Mouse (Mus musculus): ENCODE data around the gene Ift57. TPM values are rescaled to one million over a fixed set of nuclear protein-coding genes. Genes with fewer than 3 reads are reported as not detected.

Ift57 gene
- polyA plus RNA-seq, 1 experiment = not detected

DNA sequence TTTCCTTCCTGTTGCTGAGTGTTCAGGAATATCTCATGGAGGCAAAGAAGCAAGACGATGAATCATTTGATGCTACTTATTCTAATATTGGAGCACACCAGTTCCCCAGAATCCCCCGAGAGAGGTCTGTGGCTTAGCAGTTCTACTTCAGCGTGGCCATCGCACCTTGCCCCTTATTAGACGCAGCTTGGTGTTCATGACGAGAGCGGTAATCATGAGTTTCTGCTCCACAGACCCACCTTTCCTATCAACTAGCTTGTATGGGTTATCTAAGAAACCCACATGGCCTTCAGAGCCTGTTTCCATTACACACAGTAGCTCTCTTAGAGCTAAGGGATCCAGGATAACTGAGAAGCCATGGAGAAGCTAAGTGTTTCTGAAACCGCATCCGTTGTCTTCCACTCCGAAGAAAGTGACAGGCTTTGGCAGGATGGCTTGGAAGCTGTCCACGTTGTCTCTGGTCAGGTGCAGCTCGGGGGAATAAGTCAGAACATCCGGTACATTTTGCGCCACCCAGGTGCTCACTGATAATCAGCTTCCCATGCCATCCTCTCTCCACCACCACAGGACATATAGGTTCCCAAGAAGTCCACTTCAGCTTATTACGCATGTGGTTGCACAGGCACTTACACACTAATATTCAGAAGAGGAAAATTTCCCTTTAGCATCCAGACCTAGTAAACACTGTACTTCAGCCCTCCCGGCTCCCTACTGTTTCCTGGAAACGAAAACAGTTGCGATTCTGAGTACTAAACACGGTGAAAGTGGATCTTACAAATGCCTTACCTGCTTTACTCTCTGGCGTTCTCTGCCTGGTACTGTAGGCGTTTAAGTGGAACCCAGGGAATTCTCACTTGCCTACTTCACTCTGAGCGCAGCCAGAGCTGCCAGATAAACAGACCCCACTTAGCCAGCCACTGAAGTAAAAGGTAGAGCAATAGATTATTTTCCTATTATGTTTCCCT is 76.3 kb downstream of the Ift57 start:
- WGBS = 84% methylated on average over 22 of the region's 22 CpGs
- TF ChIP-seq CTCF (IDR thresholded peaks at IDR 0.05; ENCODE audit: insufficient read depth, low read depth, low read length) (no peak), POLR2A (IDR thresholded peaks at IDR 0.05; ENCODE audit: insufficient read depth, low read depth, low read length) (no peak)
- H3K4me3 ChIP-seq (ENCODE audit: insufficient read depth, low read depth, low read length) = no peak overlapping the region

DNA sequence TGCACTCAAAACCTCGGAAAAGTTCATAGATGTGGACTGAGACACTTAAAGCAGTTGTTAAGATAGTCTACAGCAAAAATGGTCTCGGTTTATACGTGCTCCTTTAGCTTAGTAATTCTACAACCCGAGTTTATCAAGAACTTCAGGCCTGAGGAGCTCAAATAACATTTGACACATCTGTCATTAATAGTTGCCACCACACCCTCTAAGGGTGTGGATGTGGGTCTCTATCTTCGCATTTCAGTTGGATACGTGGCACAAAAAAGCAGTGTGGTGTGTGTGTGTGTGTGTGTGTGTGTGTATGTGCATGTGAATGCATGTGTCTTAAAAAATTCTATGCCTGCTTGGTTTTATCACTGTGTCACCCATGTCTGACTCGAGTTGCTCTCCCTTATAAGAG is 77.9 kb downstream of the Ift57 start:
- Histone ChIP-seq H3K4me1 (ENCODE audit: control insufficient read depth, insufficient read depth, low read length) (no peaks in the 10 kb centered on the region), H3K4me3 (ENCODE audit: insufficient read depth, low read depth, low read length) (no peak overlapping the region), H3K27ac (ENCODE audit: insufficient read depth, low read depth, low read length) (no peak overlapping the region)
- TF ChIP-seq CTCF (IDR thresholded peaks at IDR 0.05; ENCODE audit: insufficient read depth, low read depth, low read length) = no peak
- WGBS = 91% methylated on average over 7 of the region's 7 CpGs

More for the DNA sequence above, 76.3 kb downstream of the Ift57 start:
- H3K4me1 ChIP-seq (ENCODE audit: control insufficient read depth, insufficient read depth, low read length) = no peaks in the 10 kb centered on the region
- H3K27ac ChIP-seq (ENCODE audit: insufficient read depth, low read depth, low read length) = no peak overlapping the region

DNA sequence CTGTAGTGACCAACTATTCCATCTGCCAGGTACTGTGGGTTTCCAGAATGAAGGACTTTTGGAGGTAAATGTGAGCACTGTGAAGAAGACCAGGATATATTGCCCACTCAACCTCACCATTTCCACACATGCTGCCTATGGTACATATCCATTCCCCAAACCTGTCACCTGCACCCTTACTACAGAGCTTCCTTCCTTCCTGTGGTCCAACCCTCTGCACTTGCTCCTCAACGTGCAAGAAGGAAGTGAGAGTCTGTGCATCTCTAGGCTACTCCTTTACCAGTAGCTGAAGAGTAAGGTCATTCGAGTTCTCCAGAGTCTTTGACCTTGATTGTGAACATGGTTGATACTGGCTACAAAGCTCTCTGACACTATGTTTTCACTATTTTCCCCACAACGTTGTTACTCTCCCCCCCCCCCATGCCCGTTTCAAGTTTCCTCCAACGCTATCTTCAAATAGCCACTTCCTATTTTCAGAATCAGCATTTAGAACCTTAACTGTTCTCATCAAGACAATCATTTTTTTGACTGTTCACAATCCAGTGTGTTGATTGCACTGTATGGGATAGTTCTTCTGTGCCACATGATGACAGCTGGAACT is 82.6 kb downstream of the Ift57 start:
- WGBS = 86% methylated on average over 5 of the region's 5 CpGs
- Histone ChIP-seq H3K27ac (ENCODE audit: insufficient read depth, low read depth, low read length) (no peak overlapping the region), H3K4me3 (ENCODE audit: insufficient read depth, low read depth, low read length) (no peak overlapping the region), H3K4me1 (ENCODE audit: control insufficient read depth, insufficient read depth, low read length) (no peaks in the 10 kb centered on the region)
- TF ChIP-seq POLR2A (IDR thresholded peaks at IDR 0.05; ENCODE audit: insufficient read depth, low read depth, low read length) = no peak
- TF ChIP-seq CTCF (IDR thresholded peaks at IDR 0.05; ENCODE audit: insufficient read depth, low read depth, low read length) = no peak

DNA sequence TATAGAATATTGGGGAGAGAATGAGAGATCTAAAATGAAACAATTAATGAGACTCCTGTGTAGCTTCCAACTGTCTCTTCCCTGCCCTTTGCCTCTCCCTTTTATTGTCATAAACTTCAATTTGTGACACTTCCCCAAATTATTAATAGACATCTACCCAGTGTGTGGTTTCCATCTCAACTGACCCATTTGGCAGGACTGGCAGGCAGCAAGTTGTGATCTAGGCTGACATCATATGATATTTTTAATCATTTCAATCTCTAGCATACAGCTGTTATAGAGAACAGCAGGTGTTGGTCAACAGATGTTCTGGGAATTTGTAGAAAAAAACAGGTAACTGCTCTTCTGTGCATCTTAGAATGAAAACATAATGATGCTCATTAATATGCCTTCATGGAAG is 84.3 kb downstream of the Ift57 start:
- Histone ChIP-seq H3K4me3 (ENCODE audit: insufficient read depth, low read depth, low read length) (no peak overlapping the region), H3K27ac (ENCODE audit: insufficient read depth, low read depth, low read length) (no peak overlapping the region), H3K4me1 (ENCODE audit: control insufficient read depth, insufficient read depth, low read length) (no peaks in the 10 kb centered on the region)
- TF ChIP-seq CTCF (IDR thresholded peaks at IDR 0.05; ENCODE audit: insufficient read depth, low read depth, low read length) (no peak), POLR2A (IDR thresholded peaks at IDR 0.05; ENCODE audit: insufficient read depth, low read depth, low read length) (no peak)

DNA sequence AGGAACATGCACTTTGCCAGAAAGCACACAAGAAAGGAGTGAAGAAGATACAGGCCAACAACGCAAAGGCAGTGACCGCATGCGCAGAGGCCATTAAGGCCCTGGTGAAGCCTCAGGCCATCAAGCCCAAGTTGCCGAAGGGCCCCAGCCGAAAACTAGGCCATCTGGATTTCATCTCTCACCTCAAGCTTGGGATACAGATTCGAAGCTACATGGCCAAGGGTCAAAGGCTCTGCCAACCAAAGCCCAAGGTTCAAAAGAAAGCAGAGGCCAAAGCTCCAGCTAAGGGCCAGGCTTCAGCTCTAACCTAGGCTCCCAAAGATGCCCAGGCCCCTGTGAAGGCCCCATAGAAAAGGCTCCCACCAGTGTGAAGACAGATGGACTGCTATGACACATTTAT is 87.1 kb downstream of the Ift57 start:
- Histone ChIP-seq H3K27ac (ENCODE audit: insufficient read depth, low read depth, low read length) (no peak overlapping the region), H3K4me3 (ENCODE audit: insufficient read depth, low read depth, low read length) (no peak overlapping the region), H3K4me1 (ENCODE audit: control insufficient read depth, insufficient read depth, low read length) (no peaks in the 10 kb centered on the region)
- no peak for TF ChIP-seq CTCF (IDR thresholded peaks at IDR 0.05; ENCODE audit: insufficient read depth, low read depth, low read length)
- TF ChIP-seq POLR2A (IDR thresholded peaks at IDR 0.05; ENCODE audit: insufficient read depth, low read depth, low read length) = no peak
- WGBS = 94% methylated on average over 6 of the region's 6 CpGs

DNA sequence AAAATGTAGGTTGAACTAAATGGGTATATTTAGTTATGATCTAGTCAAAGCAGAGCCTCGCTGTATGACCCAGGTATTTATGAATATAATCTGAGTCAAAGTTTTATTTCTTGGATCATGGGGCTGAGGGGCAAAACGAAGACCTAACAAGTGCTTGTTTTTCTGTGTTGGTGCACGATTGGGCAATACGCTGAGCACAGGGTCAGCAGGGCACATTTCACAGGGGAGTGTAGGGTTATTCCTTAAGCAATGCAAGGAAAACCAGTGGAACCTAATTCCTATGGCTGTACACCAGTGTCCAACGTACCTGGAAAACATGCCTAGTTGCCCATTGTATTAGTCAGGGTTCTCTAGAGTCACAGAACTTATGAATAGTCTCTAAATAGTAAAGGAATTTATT is 88.7 kb downstream of the Ift57 start:
- H3K4me3 ChIP-seq (ENCODE audit: insufficient read depth, low read depth, low read length) = no peak overlapping the region
- TF ChIP-seq CTCF (IDR thresholded peaks at IDR 0.05; ENCODE audit: insufficient read depth, low read depth, low read length) (no peak), POLR2A (IDR thresholded peaks at IDR 0.05; ENCODE audit: insufficient read depth, low read depth, low read length) (no peak)
- 93% methylated on average over 5 of the region's 5 CpGs for WGBS
- peaks cover 3% of the 10 kb centered on the region; the same call in 1 of the 2 replicates for H3K4me1 ChIP-seq (ENCODE audit: control insufficient read depth, insufficient read depth, low read length)
- no peak overlapping the region for H3K27ac ChIP-seq (ENCODE audit: insufficient read depth, low read depth, low read length)

DNA sequence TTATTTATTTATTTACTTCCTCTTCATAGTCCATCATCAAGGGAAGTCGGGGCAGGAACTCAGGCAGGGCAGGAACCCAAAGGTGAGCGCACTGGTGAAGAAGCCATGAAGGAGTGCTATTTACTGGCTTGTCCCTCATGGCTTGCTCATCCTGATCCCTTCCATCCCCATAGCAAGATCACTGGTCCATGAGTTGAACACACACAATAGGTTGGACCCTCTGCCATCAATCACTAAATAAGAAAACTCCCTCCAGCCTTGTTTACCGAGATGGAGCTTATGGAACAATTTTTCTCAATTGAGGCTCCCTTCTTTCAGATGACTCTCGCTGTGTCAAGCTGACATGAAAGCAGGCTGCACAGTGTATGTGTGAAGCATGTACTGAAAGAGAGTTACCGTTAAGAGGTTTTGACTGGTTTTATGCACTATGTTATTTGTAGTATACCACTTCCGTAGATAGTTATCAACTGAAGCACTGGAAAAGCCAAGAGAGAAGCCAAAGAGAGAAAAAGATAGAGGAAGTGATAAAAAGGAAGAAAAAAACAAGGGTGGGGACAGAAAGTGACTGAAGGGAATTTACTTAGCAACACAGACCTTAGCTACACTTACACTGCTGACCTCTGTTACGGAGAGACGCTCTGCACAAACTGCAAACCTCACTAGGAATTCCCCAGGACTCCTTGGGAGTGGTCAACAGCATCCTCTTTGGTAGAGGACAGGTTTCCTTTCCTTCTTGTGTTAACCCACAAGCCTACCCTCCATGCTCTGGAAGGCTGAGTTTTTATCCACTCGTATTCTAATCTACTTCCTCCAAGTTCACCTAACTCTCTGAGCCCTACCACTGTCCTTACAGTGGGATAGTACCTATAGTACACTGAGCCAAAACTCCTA is 91.8 kb downstream of the Ift57 start:
- TF ChIP-seq CTCF (IDR thresholded peaks at IDR 0.05; ENCODE audit: insufficient read depth, low read depth, low read length) (no peak), POLR2A (IDR thresholded peaks at IDR 0.05; ENCODE audit: insufficient read depth, low read depth, low read length) (no peak)
- Histone ChIP-seq H3K27ac (ENCODE audit: insufficient read depth, low read depth, low read length) (no peak overlapping the region), H3K4me1 (ENCODE audit: control insufficient read depth, insufficient read depth, low read length) (peaks cover 3% of the 10 kb centered on the region; the same call in 1 of the 2 replicates), H3K4me3 (ENCODE audit: insufficient read depth, low read depth, low read length) (no peak overlapping the region)
- WGBS = 89% methylated on average over 9 of the region's 9 CpGs

DNA sequence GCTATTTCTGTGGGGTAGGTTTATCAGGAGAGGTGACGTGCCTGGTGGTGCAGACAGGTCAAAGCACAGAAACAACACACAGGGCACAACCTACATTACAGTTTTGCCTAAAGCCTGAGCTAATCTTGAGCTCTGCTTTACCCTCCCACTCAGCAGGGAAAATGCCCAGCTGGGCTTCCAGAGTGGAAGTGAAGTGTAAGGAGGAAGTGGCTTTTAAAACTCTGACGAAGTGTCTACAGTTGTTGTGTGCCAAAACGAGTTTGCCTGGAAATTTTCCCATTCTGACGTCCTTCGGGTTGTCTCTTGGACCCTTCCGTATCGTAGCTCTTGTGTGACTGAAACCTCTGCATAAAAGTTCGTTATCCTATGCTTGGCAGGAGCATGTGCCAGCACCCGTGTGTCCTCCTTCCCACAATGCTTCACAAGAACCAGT is 93.4 kb downstream of the Ift57 start:
- H3K4me1 ChIP-seq (ENCODE audit: control insufficient read depth, insufficient read depth, low read length) = peaks cover 3% of the 10 kb centered on the region; the same call in 1 of the 2 replicates
- 35% methylated on average over 9 of the region's 9 CpGs for WGBS
- TF ChIP-seq POLR2A (IDR thresholded peaks at IDR 0.05; ENCODE audit: insufficient read depth, low read depth, low read length) (no peak), CTCF (IDR thresholded peaks at IDR 0.05; ENCODE audit: insufficient read depth, low read depth, low read length) (no peak)
- no peak overlapping the region for H3K27ac ChIP-seq (ENCODE audit: insufficient read depth, low read depth, low read length)
- no peak overlapping the region for H3K4me3 ChIP-seq (ENCODE audit: insufficient read depth, low read depth, low read length)
